Mouse (Mus musculus) lung, postnatal 0 days (tissue): ENCODE data around the gene Fam102b. TPM values are rescaled to one million over a fixed set of nuclear protein-coding genes. Genes with fewer than 3 reads are reported as not detected.
A peak's percentile ranks its signal among the peaks of the same experiment; 100 is the strongest.

Source experiments
- ATAC-seq: fragments of 200-750 bp; cut with Nextera tagmentation; 2 replicates; pipeline ENCODE4 v1.8.0; 2017; ENCODE audit warnings: moderate library complexity
- DNase-seq: peaks from one replicate; pipeline ENCODE4 v3.0.0-alpha.2; 2016; ENCODE audit warnings: low spot score
- H3K27ac ChIP-seq: fragments of 300-500 bp; sonication (generic); 2 replicates; pipeline ENCODE4 v1.5.1; 2014; ENCODE audit warnings: antibody characterized with exemption, mild to moderate bottlenecking, low read length, mixed read lengths
- H3K27me3 ChIP-seq: fragments of 300-500 bp; sonication (generic); replicated peaks from 2 replicates; pipeline ENCODE4 v1.6.1; 2014; ENCODE audit warnings: low read length, mixed read lengths; ENCODE audit not compliant: insufficient read depth
- H3K36me3 ChIP-seq: fragments of 300-500 bp; sonication (generic); 2 replicates; pipeline ENCODE4 v1.6.1; 2014; ENCODE audit warnings: low read length, mixed read lengths; ENCODE audit not compliant: insufficient read depth
- H3K4me1 ChIP-seq: fragments of 300-500 bp; sonication (generic); 2 replicates; pipeline ENCODE4 v1.6.1; 2014; ENCODE audit warnings: antibody characterized with exemption, low read depth, low read length, mixed read lengths; ENCODE audit not compliant: insufficient read depth
- H3K4me2 ChIP-seq: fragments of 300-500 bp; sonication (generic); replicated peaks from 2 replicates; pipeline ENCODE4 v1.6.1; 2014; ENCODE audit warnings: low read depth, mild to moderate bottlenecking, low read length, moderate library complexity, mixed read lengths
- H3K4me3 ChIP-seq: fragments of 300-500 bp; sonication (generic); 2 replicates; pipeline ENCODE4 v1.5.1; 2014; ENCODE audit warnings: low read depth, low read length
- H3K9ac ChIP-seq: fragments of 300-500 bp; sonication (generic); replicated peaks from 2 replicates; pipeline ENCODE4 v1.6.1; 2014; ENCODE audit warnings: low read depth, mild to moderate bottlenecking
- H3K9me3 ChIP-seq: fragments of 300-500 bp; sonication (generic); 2 replicates; pipeline ENCODE4 v1.6.1; 2016; ENCODE audit warnings: low read length, mixed read lengths
- CTCF ChIP-seq: IDR thresholded peaks from 2 replicates; pipeline ENCODE4 v1.5.1; 2016; ENCODE audit warnings: antibody characterized with exemption, mild to moderate bottlenecking
- EP300 ChIP-seq: IDR thresholded peaks from 2 replicates; pipeline ENCODE4 v1.6.1; 2016; ENCODE audit warnings: antibody characterized with exemption, mild to moderate bottlenecking, control low read depth
- WGBS: fragments of 180-500 bp; shearing (Covaris S2); extraction: QIAGEN DNeasy Blood & Tissue Kit; methylation state at CpG from one replicate; pipeline ENCODE4 v1.1.7; 2014; 5-methylcytosine and 5-hydroxymethylcytosine counted together
- polyA plus RNA-seq: library from polyadenylated mRNA; unstranded; fragments of >200 nt; fragmentation: Nextera tagmentation; extraction: Ambion mirVana; gene quantifications from 2 replicates; pipeline ENCODE4 v1.2.1, GENCODE M21; 2015

The Fam102b gene
- polyA plus RNA-seq, 1 experiment from 2014 or later, result 13.7 TPM

- WGBS, result 25% methylated on average over 7 of the region's 7 CpGs
- Histone ChIP-seq H3K36me3 (no peaks in the 10 kb centered on the region), H3K4me2 (peak overlapping the region; percentile 32; the same call in 1 of the 2 replicates), H3K27me3 (no peaks in the 10 kb centered on the region), H3K27ac (no peak overlapping the region), H3K4me1 (peaks cover 5% of the 10 kb centered on the region; the same call in 1 of the 2 replicates), H3K9ac (no peak overlapping the region), H3K4me3 (no peak overlapping the region), H3K9me3 (no peaks in the 10 kb centered on the region)
- DNase-seq, result peak; percentile 88
- peak; percentile 90 for ATAC-seq
- no peak for TF ChIP-seq EP300
- no peak for TF ChIP-seq CTCF
These were observed 66.2 kb downstream of the Fam102b start for GRCm38 (mm10) chr3:108961226-108961625.

- no peak overlapping the region for H3K9ac ChIP-seq
- no peak overlapping the region for H3K4me2 ChIP-seq
- no peak for ATAC-seq
- H3K27ac ChIP-seq, result peak overlapping the region; percentile 32; the same call in 1 of the 2 replicates
- WGBS, result 54% methylated on average over 13 of the region's 13 CpGs
- H3K4me1 ChIP-seq, result peaks cover 5% of the 10 kb centered on the region; the same call in 1 of the 2 replicates
- no peak for TF ChIP-seq EP300
- no peak for TF ChIP-seq CTCF
- no peaks in the 10 kb centered on the region for H3K27me3 ChIP-seq
- H3K36me3 ChIP-seq, result no peaks in the 10 kb centered on the region
- DNase-seq, result peak; percentile 51
- H3K4me3 ChIP-seq, result no peak overlapping the region
- no peaks in the 10 kb centered on the region for H3K9me3 ChIP-seq
These were observed 67.6 kb downstream of the Fam102b start for GRCm38 (mm10) chr3:108959680-108960295.

- no peak overlapping the region for H3K4me2 ChIP-seq
- TF ChIP-seq EP300 (no peak), CTCF (no peak)
- H3K27me3 ChIP-seq, result no peaks in the 10 kb centered on the region
- no peaks in the 10 kb centered on the region for H3K9me3 ChIP-seq
- DNase-seq (peak; percentile 24), ATAC-seq (no peak)
- H3K27ac ChIP-seq, result no peak overlapping the region
- H3K4me1 ChIP-seq, result peaks cover 5% of the 10 kb centered on the region; the same call in 1 of the 2 replicates
- H3K4me3 ChIP-seq, result no peak overlapping the region
- H3K9ac ChIP-seq, result no peak overlapping the region
- H3K36me3 ChIP-seq, result no peaks in the 10 kb centered on the region
These were observed 69.4 kb downstream of the Fam102b start for GRCm38 (mm10) chr3:108957976-108958375.

GRCm38 (mm10) chr3:108940996-108941395, 86.4 kb downstream of the Fam102b start:
- Histone ChIP-seq H3K4me3 (no peak overlapping the region), H3K36me3 (no peaks in the 10 kb centered on the region), H3K4me2 (no peak overlapping the region), H3K9ac (no peak overlapping the region), H3K27ac (no peak overlapping the region), H3K27me3 (no peaks in the 10 kb centered on the region), H3K9me3 (no peaks in the 10 kb centered on the region), H3K4me1 (no peaks in the 10 kb centered on the region)
- WGBS, result 86% methylated on average over 10 of the region's 10 CpGs
- TF ChIP-seq CTCF (no peak), EP300 (no peak)
- ATAC-seq (no peak), DNase-seq (no peak)

GRCm38 (mm10) chr3:108940001-108940633, 87.3 kb downstream of the Fam102b start, which contains the start of gene Gm9857:
TSS of gene Gm9857 (minus strand) at chr3:108940445.
- TF ChIP-seq EP300, result no peak
- TF ChIP-seq CTCF, result no peak
- peak; percentile 58 for ATAC-seq
- Histone ChIP-seq H3K4me3 (no peak within 1 kb of the TSS), H3K4me1 (no peaks in the 10 kb centered on the region), H3K27me3 (no peaks in the 10 kb centered on the region), H3K36me3 (no peaks in the 10 kb centered on the region), H3K27ac (no peak within 1 kb of the TSS), H3K9me3 (no peaks in the 10 kb centered on the region), H3K4me2 (peak within 1 kb of the TSS; percentile 48), H3K9ac (no peak within 1 kb of the TSS)
- WGBS, result 54% methylated on average over 36 of the region's 59 CpGs
- DNase-seq, result peak; percentile 18

GRCm38 (mm10) chr3:108939573-108939972, 87.8 kb downstream of the Fam102b start, which contains the start of gene Henmt1:
TSS of gene Henmt1 (plus strand) at chr3:108939873.
- no peak for TF ChIP-seq CTCF
- TF ChIP-seq EP300, result no peak
- Histone ChIP-seq H3K9ac (no peak within 1 kb of the TSS), H3K27ac (no peak within 1 kb of the TSS), H3K36me3 (no peaks in the 10 kb centered on the region), H3K27me3 (no peaks in the 10 kb centered on the region), H3K4me1 (no peaks in the 10 kb centered on the region), H3K9me3 (no peaks in the 10 kb centered on the region), H3K4me2 (peak within 1 kb of the TSS; percentile 48), H3K4me3 (no peak within 1 kb of the TSS)
- ATAC-seq, result no peak
- DNase-seq, result no peak
- 78% methylated on average over 5 of the region's 5 CpGs for WGBS
